Mouse (Mus musculus): ENCODE results near the gene Tbc1d8. TPM values are rescaled to one million over a fixed set of nuclear protein-coding genes. Genes with fewer than 3 reads are reported as not detected.
A peak's percentile ranks its signal among the peaks of the same experiment; 100 is the strongest.

Gene Tbc1d8
- polyA plus RNA-seq, 1 experiment from 2014 or later: 5.0 TPM

DNA sequence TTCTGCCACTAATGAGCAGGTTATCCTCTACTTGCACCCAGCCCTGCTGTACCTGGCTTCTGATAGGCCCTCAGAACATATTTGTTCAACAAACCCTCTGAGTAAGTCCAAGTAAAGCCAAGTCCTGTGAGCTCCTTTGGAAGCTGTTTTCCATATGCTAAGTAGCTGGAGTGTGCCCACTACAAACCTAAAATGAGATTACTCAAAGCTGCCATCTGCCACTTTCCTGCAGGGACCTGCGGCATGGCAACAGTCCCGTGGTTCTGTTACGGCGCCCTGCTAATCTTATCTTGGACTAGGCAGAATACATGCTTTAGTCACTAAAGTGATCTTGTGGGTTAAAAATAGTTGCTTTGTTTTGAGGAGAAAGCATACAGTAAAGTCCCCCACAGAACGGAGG lies 32.4 kb downstream of the Tbc1d8 start:
- Histone ChIP-seq H3K27ac (replicated peaks) (no peak overlapping the region), H3K9ac (no peak overlapping the region), H3K4me2 (0 out of 2 replicates have a peak overlapping the region, but pooled peaks have one; percentile 8), H3K4me3 (replicated peaks) (no peak overlapping the region), H3K9me3 (replicated peaks) (no peaks in the 10 kb centered on the region), H3K27me3 (no peaks in the 10 kb centered on the region), H3K36me3 (replicated peaks) (no peaks in the 10 kb centered on the region), H3K4me1 (replicated peaks) (peaks cover 76% of the 10 kb centered on the region)
- no peak for ATAC-seq (ENCODE audit: insufficient read depth)
- WGBS (ENCODE audit: insufficient replicate concordance): 15% methylated on average over 5 of the region's 5 CpGs

DNA sequence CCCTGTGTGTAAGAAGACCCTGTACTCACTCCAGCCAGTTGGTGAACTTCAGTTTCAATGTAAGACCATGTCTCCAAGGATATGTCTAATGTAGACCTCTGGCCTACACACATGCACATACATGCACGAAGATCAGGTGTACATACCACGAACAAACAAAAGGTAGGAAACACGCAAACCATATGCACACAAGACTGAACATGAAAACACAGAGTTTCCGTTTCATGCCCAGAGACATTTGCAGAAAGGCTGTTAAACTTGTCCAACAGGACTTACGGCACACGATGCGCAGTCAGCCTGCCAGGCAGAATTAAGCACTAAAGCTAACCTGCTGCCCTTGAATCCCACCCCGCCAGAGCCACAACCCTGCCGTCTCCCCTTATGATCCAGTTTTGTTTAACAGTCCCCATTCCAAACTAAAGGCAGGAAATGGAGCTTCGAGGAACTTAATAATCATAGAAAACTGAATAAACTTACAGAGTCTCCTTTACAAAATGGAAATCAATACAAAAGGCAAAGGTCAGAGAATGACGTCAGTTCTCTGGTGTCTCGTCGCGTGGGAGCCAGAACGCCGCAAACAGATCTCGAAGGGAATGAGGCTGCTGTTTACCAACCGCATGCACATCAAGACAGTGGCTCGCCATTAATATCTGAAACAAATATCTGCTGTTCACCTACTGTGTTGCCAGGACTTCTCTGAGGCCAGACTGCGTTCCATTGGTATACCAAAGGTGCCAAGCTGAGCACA lies 33.1 kb downstream of the Tbc1d8 start:
- Histone ChIP-seq H3K36me3 (replicated peaks) (no peaks in the 10 kb centered on the region), H3K9ac (no peak overlapping the region), H3K4me3 (replicated peaks) (no peak overlapping the region), H3K9me3 (replicated peaks) (no peaks in the 10 kb centered on the region), H3K27ac (replicated peaks) (no peak overlapping the region), H3K27me3 (no peaks in the 10 kb centered on the region), H3K4me2 (no peak overlapping the region), H3K4me1 (replicated peaks) (peaks cover 74% of the 10 kb centered on the region)
- ATAC-seq (ENCODE audit: insufficient read depth): no peak
- WGBS (ENCODE audit: insufficient replicate concordance): 78% methylated on average over 20 of the region's 20 CpGs

DNA sequence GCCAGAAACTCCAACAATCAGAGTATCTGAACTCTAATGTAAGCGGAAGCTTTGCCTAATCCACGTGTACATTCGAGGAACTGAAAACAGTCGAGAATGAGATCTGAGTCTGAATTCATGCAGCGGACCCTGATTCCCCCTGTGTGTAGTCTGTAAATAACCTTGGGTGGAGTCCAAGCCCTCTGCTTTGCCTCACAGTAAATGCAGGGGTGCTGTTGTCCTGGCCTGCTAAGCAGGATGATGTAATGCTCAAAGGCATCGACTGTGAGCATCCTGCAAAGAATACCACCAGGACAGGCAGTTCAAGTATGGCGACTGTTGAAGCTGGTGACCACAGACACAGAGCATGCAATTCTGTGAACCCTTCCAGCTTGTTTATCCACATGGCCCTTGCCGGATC lies 34.8 kb downstream of the Tbc1d8 start:
- 56% methylated on average over 8 of the region's 8 CpGs for WGBS (ENCODE audit: insufficient replicate concordance)
- no peaks in the 10 kb centered on the region for H3K36me3 ChIP-seq (replicated peaks)
- H3K4me1 ChIP-seq (replicated peaks): peaks cover 72% of the 10 kb centered on the region
- no peaks in the 10 kb centered on the region for H3K9me3 ChIP-seq (replicated peaks)
- no peak overlapping the region for H3K4me3 ChIP-seq (replicated peaks)
- ATAC-seq (ENCODE audit: insufficient read depth): no peak
- H3K4me2 ChIP-seq: no peak overlapping the region
- no peak overlapping the region for H3K9ac ChIP-seq
- H3K27me3 ChIP-seq: no peaks in the 10 kb centered on the region
- H3K27ac ChIP-seq (replicated peaks): no peak overlapping the region

DNA sequence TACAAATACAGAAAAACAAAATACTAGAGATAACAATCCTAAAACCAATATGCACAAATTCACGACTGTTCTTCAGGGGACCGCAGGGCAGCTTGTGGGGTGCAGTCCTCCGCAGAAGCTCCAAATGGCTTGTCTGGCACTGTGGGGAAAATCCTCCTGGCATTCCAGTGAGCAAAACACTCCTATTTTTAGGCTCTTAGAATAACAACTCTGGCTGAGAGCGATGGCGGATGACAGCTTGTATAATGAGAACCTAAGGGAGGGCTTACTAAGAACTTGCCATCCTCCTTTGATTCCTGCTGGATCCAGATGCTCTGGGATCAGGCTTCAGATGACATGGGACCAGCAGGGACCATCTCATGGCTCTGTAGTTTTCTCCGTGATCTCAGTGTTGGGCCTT lies 36.9 kb downstream of the Tbc1d8 start:
- 81% methylated on average over 6 of the region's 6 CpGs for WGBS (ENCODE audit: insufficient replicate concordance)
- Histone ChIP-seq H3K4me3 (replicated peaks) (no peak overlapping the region), H3K4me2 (no peak overlapping the region), H3K36me3 (replicated peaks) (no peaks in the 10 kb centered on the region), H3K9me3 (replicated peaks) (no peaks in the 10 kb centered on the region), H3K27ac (replicated peaks) (no peak overlapping the region), H3K9ac (no peak overlapping the region), H3K27me3 (no peaks in the 10 kb centered on the region), H3K4me1 (replicated peaks) (peaks cover 66% of the 10 kb centered on the region)
- no peak for ATAC-seq (ENCODE audit: insufficient read depth)

DNA sequence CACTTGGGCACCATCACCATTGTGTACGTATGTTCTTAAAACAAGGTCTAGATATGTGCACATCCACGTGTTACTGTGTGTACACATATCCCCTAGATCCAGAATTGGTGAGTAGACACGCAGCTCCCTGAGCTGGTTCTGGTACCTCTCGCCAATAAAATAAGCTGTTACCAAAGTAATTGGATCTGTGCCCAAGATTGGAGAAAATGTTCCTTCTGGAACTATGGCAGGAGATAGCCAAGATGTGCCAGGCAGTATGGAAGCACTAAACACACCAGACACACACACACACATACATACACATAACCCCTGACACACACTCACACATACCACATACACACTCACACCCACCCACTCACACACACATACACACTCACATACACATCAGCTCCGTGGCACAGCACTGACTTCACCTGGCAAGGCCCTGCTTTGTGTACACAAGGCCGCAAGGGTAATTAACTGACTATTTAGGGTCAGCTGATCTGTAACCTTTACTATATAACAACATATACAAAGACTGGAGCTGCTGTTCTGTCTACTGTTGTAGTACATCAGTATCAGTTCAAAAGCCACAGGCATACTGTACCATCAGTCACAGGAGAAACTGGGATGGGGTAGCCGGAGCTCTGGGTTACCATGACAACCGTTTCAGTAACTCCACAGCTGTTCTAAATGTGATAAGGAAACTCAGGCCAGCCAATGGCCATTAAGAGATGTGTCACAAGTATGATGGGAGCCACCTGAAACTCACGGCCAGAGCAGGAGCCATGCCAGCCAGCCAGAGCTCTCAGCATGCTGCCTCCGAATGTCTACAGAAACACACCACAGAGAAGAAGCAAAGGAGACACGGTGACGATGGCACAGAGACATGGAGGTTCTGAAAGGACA lies 38.6 kb downstream of the Tbc1d8 start:
- Histone ChIP-seq H3K27me3 (no peaks in the 10 kb centered on the region), H3K4me3 (replicated peaks) (no peak overlapping the region), H3K27ac (replicated peaks) (no peak overlapping the region), H3K4me1 (replicated peaks) (peaks cover 52% of the 10 kb centered on the region), H3K9ac (no peak overlapping the region), H3K4me2 (no peak overlapping the region), H3K9me3 (replicated peaks) (no peaks in the 10 kb centered on the region), H3K36me3 (replicated peaks) (no peaks in the 10 kb centered on the region)
- no peak for ATAC-seq (ENCODE audit: insufficient read depth)
- 68% methylated on average over 12 of the region's 12 CpGs for WGBS (ENCODE audit: insufficient replicate concordance)

DNA sequence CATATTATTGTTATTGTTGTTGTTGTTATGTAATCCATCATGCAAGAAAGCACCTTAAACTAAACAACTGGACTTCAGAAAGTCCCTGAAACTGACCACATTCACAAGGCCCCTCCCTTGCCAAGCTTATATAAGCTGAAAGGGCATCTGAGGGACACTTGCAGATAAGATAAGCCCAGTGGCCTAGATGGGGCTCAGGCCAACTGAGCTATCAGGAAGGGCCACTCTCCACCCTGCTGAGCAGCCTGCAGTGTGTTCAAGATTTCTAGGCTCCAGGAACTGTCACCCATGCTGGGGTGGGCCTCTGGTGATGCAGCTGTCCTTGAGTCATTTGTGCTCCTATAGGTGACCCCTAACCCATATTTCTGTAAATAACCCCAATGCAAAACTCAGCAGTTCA lies 39.9 kb downstream of the Tbc1d8 start:
- ATAC-seq (ENCODE audit: insufficient read depth): peak; percentile 71
- Histone ChIP-seq H3K9me3 (replicated peaks) (no peaks in the 10 kb centered on the region), H3K27me3 (no peaks in the 10 kb centered on the region), H3K4me2 (no peak overlapping the region), H3K27ac (replicated peaks) (peak overlapping the region; percentile 51; the same call in 1 of the 2 replicates), H3K36me3 (replicated peaks) (no peaks in the 10 kb centered on the region), H3K9ac (no peak overlapping the region), H3K4me3 (replicated peaks) (no peak overlapping the region), H3K4me1 (replicated peaks) (peaks cover 48% of the 10 kb centered on the region)

DNA sequence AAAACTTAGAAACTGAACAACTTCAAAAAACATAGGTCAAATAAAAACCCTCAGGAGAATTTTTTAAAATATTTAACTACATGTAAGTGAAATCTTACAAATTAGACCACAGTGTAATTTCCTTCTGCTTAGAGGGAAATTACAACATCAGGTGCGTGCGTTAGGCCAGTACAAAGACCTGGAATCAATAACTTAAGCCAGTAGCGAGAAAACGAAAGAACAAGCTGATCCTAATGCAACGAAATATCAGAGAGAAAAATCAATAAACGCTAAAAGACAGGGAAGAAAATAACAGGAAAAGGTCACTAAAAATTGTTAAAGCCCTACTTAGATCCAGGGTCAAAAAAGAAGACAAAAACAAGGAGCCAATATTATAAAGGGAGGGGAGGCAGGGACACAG lies 44.3 kb downstream of the Tbc1d8 start:
- H3K9ac ChIP-seq: no peak overlapping the region
- no peak overlapping the region; the same call in none of the 2 replicates for H3K4me2 ChIP-seq
- 46% methylated on average over 6 of the region's 6 CpGs for WGBS (ENCODE audit: insufficient replicate concordance)

DNA sequence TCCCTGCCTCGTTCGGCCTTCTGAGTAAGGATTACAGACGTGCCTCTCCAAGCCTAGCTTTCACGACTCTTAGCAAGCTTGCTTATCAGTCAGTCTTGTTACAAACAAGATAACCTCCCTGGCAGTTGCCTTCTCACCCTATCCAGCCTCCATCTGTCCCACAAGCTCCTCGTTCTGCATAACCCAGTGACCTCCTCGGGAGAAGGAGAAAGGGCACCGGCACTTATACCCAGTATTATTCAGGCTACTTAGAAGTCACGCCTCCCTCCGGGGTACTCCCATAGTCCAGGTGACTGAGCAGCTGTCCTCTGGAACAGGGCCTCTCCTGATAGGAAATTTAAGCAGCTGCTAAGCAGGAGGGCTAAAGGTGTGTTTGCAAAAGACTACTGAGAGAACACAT lies 48.5 kb downstream of the Tbc1d8 start:
- no peaks in the 10 kb centered on the region for H3K9me3 ChIP-seq (replicated peaks)
- no peaks in the 10 kb centered on the region; the same call in 1 of the 2 replicates for H3K36me3 ChIP-seq (replicated peaks)
- peak; percentile 81 for ATAC-seq (ENCODE audit: insufficient read depth)
- H3K27ac ChIP-seq (replicated peaks): peak overlapping the region; percentile 60
- H3K9ac ChIP-seq: no peak overlapping the region
- H3K27me3 ChIP-seq: no peaks in the 10 kb centered on the region
- no peak overlapping the region for H3K4me3 ChIP-seq (replicated peaks)
- H3K4me1 ChIP-seq (replicated peaks): peaks cover 43% of the 10 kb centered on the region
- WGBS (ENCODE audit: insufficient replicate concordance): 14% methylated on average over 9 of the region's 9 CpGs
- H3K4me2 ChIP-seq: peak overlapping the region; percentile 46

More for the DNA sequence above, 44.3 kb downstream of the Tbc1d8 start:
- Histone ChIP-seq H3K9me3 (replicated peaks) (no peaks in the 10 kb centered on the region), H3K27ac (replicated peaks) (0 out of 2 replicates have a peak overlapping the region, but pooled peaks have one; percentile 51), H3K4me1 (replicated peaks) (peaks cover 43% of the 10 kb centered on the region), H3K4me3 (replicated peaks) (no peak overlapping the region), H3K27me3 (no peaks in the 10 kb centered on the region), H3K36me3 (replicated peaks) (no peaks in the 10 kb centered on the region)
- no peak for ATAC-seq (ENCODE audit: insufficient read depth)

DNA sequence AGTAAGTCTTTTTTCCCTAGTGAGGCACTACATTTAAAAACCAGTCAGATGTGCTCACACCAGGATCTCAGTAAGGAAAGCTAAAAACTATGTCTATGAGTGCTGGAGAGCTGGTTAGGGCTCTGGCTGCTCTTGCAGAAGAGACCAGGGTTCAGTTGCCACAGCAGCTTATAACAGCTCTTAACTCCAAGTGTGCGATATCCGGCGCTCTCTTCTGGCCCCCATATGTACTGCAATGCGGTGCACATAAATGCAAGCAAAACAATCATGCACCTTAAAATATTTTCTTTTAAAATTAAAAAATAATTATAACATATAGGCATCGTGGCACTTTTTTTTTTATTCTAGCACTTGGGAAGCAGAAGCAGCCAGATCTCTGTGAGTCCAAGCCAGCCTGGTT lies 49.5 kb downstream of the Tbc1d8 start:
- no peaks in the 10 kb centered on the region for H3K9me3 ChIP-seq (replicated peaks)
- H3K4me3 ChIP-seq (replicated peaks): no peak overlapping the region
- H3K4me2 ChIP-seq: no peak overlapping the region
- H3K36me3 ChIP-seq (replicated peaks): no peaks in the 10 kb centered on the region; the same call in 1 of the 2 replicates
- no peak for ATAC-seq (ENCODE audit: insufficient read depth)
- no peak overlapping the region for H3K9ac ChIP-seq
- no peak overlapping the region for H3K27ac ChIP-seq (replicated peaks)
- no peaks in the 10 kb centered on the region for H3K27me3 ChIP-seq
- 83% methylated on average over 5 of the region's 5 CpGs for WGBS (ENCODE audit: insufficient replicate concordance)
- H3K4me1 ChIP-seq (replicated peaks): peaks cover 38% of the 10 kb centered on the region

DNA sequence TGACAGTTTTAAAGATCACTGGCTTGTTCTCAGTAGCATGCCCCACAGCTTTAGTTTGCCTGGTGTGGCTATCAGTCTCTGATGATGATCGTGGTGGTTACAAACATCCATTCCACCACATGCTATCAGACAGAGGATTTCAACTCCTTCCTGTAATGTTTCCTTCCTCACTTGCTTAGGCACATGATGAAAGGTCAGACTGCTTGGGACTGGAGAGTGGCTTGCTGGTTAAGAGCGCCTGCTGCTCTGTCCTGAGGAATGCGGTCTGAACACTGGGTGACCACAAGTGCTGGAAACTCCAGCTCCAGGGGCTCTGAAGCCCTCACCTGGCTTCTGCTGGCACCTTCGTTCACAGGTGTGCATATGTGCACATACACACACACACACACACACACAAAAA lies 50.3 kb downstream of the Tbc1d8 start:
- Histone ChIP-seq H3K4me2 (no peak overlapping the region), H3K27ac (replicated peaks) (0 out of 2 replicates have a peak overlapping the region, but pooled peaks have one; percentile 19), H3K27me3 (no peaks in the 10 kb centered on the region), H3K36me3 (replicated peaks) (no peaks in the 10 kb centered on the region; the same call in 1 of the 2 replicates), H3K4me3 (replicated peaks) (no peak overlapping the region), H3K9ac (no peak overlapping the region), H3K4me1 (replicated peaks) (peaks cover 33% of the 10 kb centered on the region), H3K9me3 (replicated peaks) (no peaks in the 10 kb centered on the region)
- no peak for ATAC-seq (ENCODE audit: insufficient read depth)
- WGBS (ENCODE audit: insufficient replicate concordance): 32% methylated on average over 4 of the region's 4 CpGs

DNA sequence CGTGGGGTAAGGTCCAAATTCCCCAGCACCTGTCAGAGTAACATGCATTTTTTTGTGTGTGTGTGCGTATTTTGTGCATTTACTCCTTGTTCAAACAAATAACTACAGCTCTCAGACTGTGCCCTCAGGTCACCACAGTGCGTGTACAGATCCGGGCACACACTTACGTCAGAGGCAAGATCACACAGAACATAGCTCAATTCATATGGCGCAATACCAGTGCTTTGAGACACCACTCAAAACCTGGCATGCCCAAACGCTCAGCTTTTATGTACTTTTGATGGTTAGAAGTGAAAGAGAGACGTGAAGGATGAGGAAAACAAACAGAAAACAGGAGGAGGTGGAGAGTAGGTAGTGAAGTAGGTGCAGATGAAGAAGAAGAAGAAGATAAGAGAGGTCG lies 53.1 kb downstream of the Tbc1d8 start:
- Histone ChIP-seq H3K36me3 (replicated peaks) (no peaks in the 10 kb centered on the region; the same call in 1 of the 2 replicates), H3K27ac (replicated peaks) (no peak overlapping the region), H3K4me2 (no peak overlapping the region), H3K9ac (no peak overlapping the region), H3K9me3 (replicated peaks) (no peaks in the 10 kb centered on the region), H3K4me1 (replicated peaks) (peaks cover 26% of the 10 kb centered on the region), H3K4me3 (replicated peaks) (no peak overlapping the region), H3K27me3 (no peaks in the 10 kb centered on the region)
- ATAC-seq (ENCODE audit: insufficient read depth): peak; percentile 30; the same call in 1 of the 2 replicates
- 68% methylated on average over 9 of the region's 9 CpGs for WGBS (ENCODE audit: insufficient replicate concordance)
